Mouse (Mus musculus) E14TG2a.4 (cell line): ENCODE results near the gene Pim2.
A peak's percentile ranks its signal among the peaks of the same experiment; 100 is the strongest.

Experiments used
- H3K27me3 ChIP-seq: 2 replicates; pipeline ENCODE4 v1.6.1; 2014; ENCODE audit warnings: low read length, control low read depth; ENCODE audit not compliant: insufficient read depth
- H3K36me3 ChIP-seq: 2 replicates; pipeline ENCODE4 v1.6.1; 2014; ENCODE audit warnings: low read length, control low read depth; ENCODE audit not compliant: insufficient read depth
- H3K4me1 ChIP-seq: replicated peaks from 2 replicates; pipeline ENCODE4 v1.6.1; 2014; ENCODE audit warnings: low read depth, low read length, control low read depth
- H3K4me3 ChIP-seq: replicated peaks from 2 replicates; pipeline ENCODE4 v1.5.1; 2014; ENCODE audit warnings: mild to moderate bottlenecking, low read length
- H3K9me3 ChIP-seq: 2 replicates; pipeline ENCODE4 v1.6.1; 2014; ENCODE audit warnings: low read length, control low read depth
- CTCF ChIP-seq: conservative IDR thresholded peaks from 2 replicates; pipeline ENCODE4 v1.5.1; 2014; ENCODE audit warnings: low read length
- NANOG ChIP-seq: IDR thresholded peaks from 2 replicates; pipeline ENCODE4 v1.6.1; 2014; ENCODE audit warnings: borderline replicate concordance, low read length, mixed read lengths
- POU5F1 ChIP-seq: IDR thresholded peaks from 2 replicates; pipeline ENCODE4 v1.6.1; 2014; ENCODE audit warnings: low read length, borderline replicate concordance

Gene Pim2

GRCm38 (mm10) chrX:7878007-7878419 lies at the start of gene Pim2:
TSS of gene Pim2 (plus strand) at chrX:7878262.
- Histone ChIP-seq H3K27me3 (no peaks in the 10 kb centered on the region), H3K9me3 (no peaks in the 10 kb centered on the region), H3K36me3 (peaks cover 37% of the 10 kb centered on the region), H3K4me3 (peak within 1 kb of the TSS; percentile 88), H3K4me1 (peaks cover 25% of the 10 kb centered on the region)
- TF ChIP-seq CTCF = no peak
- no peak for TF ChIP-seq NANOG
- no peak for TF ChIP-seq POU5F1

DNA sequence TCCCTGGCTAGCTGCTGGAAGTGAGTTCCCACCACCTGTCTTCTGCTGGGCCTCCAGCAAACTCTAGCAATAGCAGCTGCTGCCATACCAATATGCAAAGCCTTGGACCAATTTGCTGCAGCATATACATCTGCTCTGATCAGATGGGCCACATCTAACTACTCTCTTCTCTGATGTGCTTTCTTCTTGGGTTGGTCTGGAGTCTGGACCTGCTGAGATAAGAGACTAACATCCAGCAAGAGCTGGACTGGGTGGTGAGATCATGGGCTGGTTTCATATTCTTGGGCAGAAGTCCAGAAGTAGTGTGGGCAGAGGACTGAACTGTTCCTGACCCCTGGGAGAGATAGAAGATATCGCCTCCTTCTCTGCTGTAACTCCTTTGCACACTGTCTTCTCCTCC lies 40.9 kb upstream of the Pim2 start:
- Histone ChIP-seq H3K36me3 (peaks cover 29% of the 10 kb centered on the region), H3K9me3 (no peaks in the 10 kb centered on the region), H3K4me3 (no peak overlapping the region), H3K27me3 (no peaks in the 10 kb centered on the region), H3K4me1 (peaks cover 16% of the 10 kb centered on the region)
- TF ChIP-seq NANOG (no peak), CTCF (no peak), POU5F1 (no peak)

DNA sequence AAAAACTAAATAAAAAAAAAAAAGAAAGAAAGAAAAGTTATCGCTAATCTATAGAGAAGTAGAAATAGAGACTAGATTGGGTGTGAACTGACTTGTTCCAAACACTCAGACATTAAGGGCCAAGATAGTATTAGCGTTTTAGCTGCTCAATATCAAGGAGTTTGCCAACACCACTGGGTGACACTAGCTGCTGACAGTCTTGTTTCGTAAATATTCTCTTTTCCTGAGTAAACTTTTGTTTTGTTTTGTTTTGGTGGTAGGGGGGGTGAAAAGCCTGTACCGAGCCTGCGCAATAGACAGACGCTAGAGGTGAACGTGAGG lies 37.3 kb upstream of the Pim2 start:
- TF ChIP-seq POU5F1 (no peak), NANOG (no peak), CTCF (no peak)
- peak overlapping the region; percentile 85; the same call in 1 of the 2 replicates for H3K4me3 ChIP-seq
- H3K27me3 ChIP-seq = no peaks in the 10 kb centered on the region
- peaks cover 42% of the 10 kb centered on the region for H3K4me1 ChIP-seq
- no peaks in the 10 kb centered on the region for H3K9me3 ChIP-seq
- H3K36me3 ChIP-seq = peaks cover 33% of the 10 kb centered on the region

- TF ChIP-seq POU5F1 = no peak
- no peak for TF ChIP-seq CTCF
- no peak for TF ChIP-seq NANOG
- H3K4me3 ChIP-seq = peak within 1 kb of the TSS; percentile 85
- no peaks in the 10 kb centered on the region for H3K27me3 ChIP-seq
- no peaks in the 10 kb centered on the region for H3K9me3 ChIP-seq
- peaks cover 31% of the 10 kb centered on the region for H3K36me3 ChIP-seq
- peaks cover 43% of the 10 kb centered on the region for H3K4me1 ChIP-seq
Observed at GRCm38 (mm10) chrX:7841163-7842162, 36.6 kb upstream of the Pim2 start, which contains the start of gene Otud5. TSS of gene Otud5 (plus strand) at chrX:7841364.

GRCm38 (mm10) chrX:7842318-7842717 lies 35.7 kb upstream of the Pim2 start:
- no peak for TF ChIP-seq NANOG
- TF ChIP-seq CTCF = no peak
- TF ChIP-seq POU5F1 = no peak
- H3K4me1 ChIP-seq = peaks cover 43% of the 10 kb centered on the region
- peaks cover 33% of the 10 kb centered on the region for H3K36me3 ChIP-seq
- peak overlapping the region; percentile 85 for H3K4me3 ChIP-seq
- no peaks in the 10 kb centered on the region for H3K9me3 ChIP-seq
- no peaks in the 10 kb centered on the region for H3K27me3 ChIP-seq

GRCm38 (mm10) chrX:7847845-7848244 lies 30.2 kb upstream of the Pim2 start:
- H3K9me3 ChIP-seq = no peaks in the 10 kb centered on the region
- H3K27me3 ChIP-seq = no peaks in the 10 kb centered on the region
- H3K4me3 ChIP-seq = no peak overlapping the region
- TF ChIP-seq POU5F1 = no peak
- TF ChIP-seq NANOG = no peak
- no peak for TF ChIP-seq CTCF
- peaks cover 75% of the 10 kb centered on the region for H3K36me3 ChIP-seq
- peaks cover 27% of the 10 kb centered on the region for H3K4me1 ChIP-seq

DNA sequence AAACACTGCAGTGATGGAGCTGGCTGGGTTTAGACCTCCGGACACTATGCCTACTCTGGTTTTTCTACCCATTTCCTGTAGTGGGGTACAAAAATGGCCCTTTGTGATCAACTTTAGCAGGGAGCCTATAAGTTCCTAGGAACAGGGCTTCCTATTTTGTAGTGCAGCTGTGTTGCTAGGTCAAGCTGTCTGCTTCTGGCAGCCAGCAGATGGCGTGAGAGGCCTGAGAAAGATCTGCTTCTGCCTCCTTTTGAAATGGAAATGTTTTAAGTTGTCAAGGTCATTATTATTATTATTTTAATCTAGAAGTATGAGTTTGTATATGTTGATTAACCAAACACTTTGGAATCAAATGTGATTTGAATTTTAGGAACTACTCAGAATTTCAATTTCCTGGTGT lies 23.5 kb upstream of the Pim2 start:
- Histone ChIP-seq H3K4me3 (no peak overlapping the region), H3K36me3 (peaks cover 63% of the 10 kb centered on the region), H3K4me1 (peaks cover 6% of the 10 kb centered on the region), H3K27me3 (no peaks in the 10 kb centered on the region), H3K9me3 (no peaks in the 10 kb centered on the region)
- TF ChIP-seq CTCF (peak; percentile 36), POU5F1 (no peak)

- Histone ChIP-seq H3K4me3 (no peak overlapping the region), H3K36me3 (peaks cover 49% of the 10 kb centered on the region), H3K27me3 (no peaks in the 10 kb centered on the region), H3K4me1 (peaks cover 19% of the 10 kb centered on the region), H3K9me3 (no peaks in the 10 kb centered on the region)
- TF ChIP-seq NANOG (no peak), CTCF (no peak), POU5F1 (no peak)
Observed at GRCm38 (mm10) chrX:7859191-7859753, 18.8 kb upstream of the Pim2 start.
